Mouse (Mus musculus): ENCODE data around the gene Spire2.
"Not testable (repeated sequence)": the region's sequence is repeated elsewhere in the genome, so short reads cannot be mapped to it uniquely, and the experiment has no call there.

Gene Spire2

GRCm38 (mm10) chr8:123387041-123387440 lies 54.5 kb downstream of the Spire2 start:
- no peak for DNase-seq

GRCm38 (mm10) chr8:123387801-123388200 lies 55.3 kb downstream of the Spire2 start:
- DNase-seq: no peak

- no peak for DNase-seq
Measured at GRCm38 (mm10) chr8:123389026-123389425, 56.5 kb downstream of the Spire2 start.

GRCm38 (mm10) chr8:123398308-123398707 lies 65.8 kb downstream of the Spire2 start:
- DNase-seq: no peak

- no peak for DNase-seq
Measured at GRCm38 (mm10) chr8:123401936-123402335, 69.4 kb downstream of the Spire2 start.

- no peak for DNase-seq
Measured at GRCm38 (mm10) chr8:123402730-123403326, 70.3 kb downstream of the Spire2 start.

GRCm38 (mm10) chr8:123404521-123404920 lies 72.0 kb downstream of the Spire2 start:
- no peak for DNase-seq

- peak; percentile 81 to 84 for DNase-seq
Measured at GRCm38 (mm10) chr8:123406786-123407185, 74.3 kb downstream of the Spire2 start, which contains the start of gene Mc1r. Mc1r (plus strand) TSS chr8:123407107.

- no peak for DNase-seq
Measured at GRCm38 (mm10) chr8:123407612-123408011, 75.1 kb downstream of the Spire2 start.

GRCm38 (mm10) chr8:123408586-123409544 lies 76.4 kb downstream of the Spire2 start:
- DNase-seq: no peak

GRCm38 (mm10) chr8:123410049-123410587 lies 77.6 kb downstream of the Spire2 start:
- no peak for DNase-seq

- peak in 1 of 2 experiments; percentile 18 for DNase-seq
Measured at GRCm38 (mm10) chr8:123410788-123411187, 78.3 kb downstream of the Spire2 start.

GRCm38 (mm10) chr8:123411246-123411645 lies 78.7 kb downstream of the Spire2 start, which contains the start of gene Tubb3:
Tubb3 (plus strand) TSS chr8:123411424.
- peak; percentile 52 to 57 for DNase-seq

GRCm38 (mm10) chr8:123411781-123412327 lies 79.3 kb downstream of the Spire2 start:
- DNase-seq: no peak

- DNase-seq: peak; percentile 72 to 73
Measured at GRCm38 (mm10) chr8:123412560-123413170, 80.2 kb downstream of the Spire2 start.

- no peak for DNase-seq
Measured at GRCm38 (mm10) chr8:123414255-123414654, 81.7 kb downstream of the Spire2 start.

- DNase-seq: not testable (repeated sequence)
Measured at GRCm38 (mm10) chr8:123414997-123415696, 82.6 kb downstream of the Spire2 start.

GRCm38 (mm10) chr8:123415967-123416943 lies 83.7 kb downstream of the Spire2 start:
- peak; percentile 53 to 58 for DNase-seq

GRCm38 (mm10) chr8:123416944-123417555 lies 84.5 kb downstream of the Spire2 start:
- DNase-seq: no peak
